Mouse (Mus musculus): ENCODE results near the gene Serpina3g. TPM values are rescaled to one million over a fixed set of nuclear protein-coding genes. Genes with fewer than 3 reads are reported as not detected.

Gene Serpina3g
- total and polyA plus RNA-seq, 3 experiments = 0.19 to 0.24 TPM; not detected in 1

DNA sequence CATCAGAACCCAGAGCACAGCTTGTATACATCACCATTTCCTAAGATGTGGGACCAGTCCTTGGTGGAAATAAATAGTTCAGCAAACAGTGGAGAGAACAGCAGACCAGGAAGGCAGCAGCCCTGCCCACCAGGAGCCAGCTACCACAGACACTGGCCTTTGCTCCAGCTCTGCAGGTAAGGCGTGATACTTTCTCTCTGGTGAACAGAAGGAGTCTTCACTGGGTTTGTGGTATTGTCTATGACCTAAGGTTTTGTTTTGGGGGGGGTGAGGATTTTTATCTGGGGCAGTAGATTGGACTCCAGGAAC is 21.6 kb upstream of the Serpina3g start, which contains the start of gene Serpina3f:
Serpina3f (plus strand) TSS at position 100 of the 309 bp plus-strand sequence.
- no peak within 1 kb of the TSS for H3K9ac ChIP-seq (ENCODE audit: control insufficient read depth, low read depth, low read length, poor library complexity, severe bottlenecking)
- no peak within 1 kb of the TSS for H3K27ac ChIP-seq (ENCODE audit: control insufficient read depth, low read depth, low read length)
- H3K4me1 ChIP-seq (ENCODE audit: control insufficient read depth in 1 of 2, insufficient read depth in 2 of 2, low read length in 2 of 2) = no peaks in the 10 kb centered on the region
- H3K79me2 ChIP-seq (ENCODE audit: control insufficient read depth, insufficient read depth, low read length, poor library complexity) = no peaks in the 10 kb centered on the region
- H3K9me3 ChIP-seq (replicated peaks; ENCODE audit: insufficient read depth, low read length) = no peaks in the 10 kb centered on the region; the same call in 1 of the 2 replicates
- TF ChIP-seq NRF1 (IDR thresholded peaks at IDR 0.05; ENCODE audit: insufficient read depth, low read depth, low read length, poor library complexity, severe bottlenecking) (no peak), CHD2 (IDR thresholded peaks at IDR 0.05; ENCODE audit: low read length) (no peak), MAX (IDR thresholded peaks at IDR 0.05; ENCODE audit: low read length) (no peak), ETS1 (IDR thresholded peaks at IDR 0.05; ENCODE audit: low read depth, low read length) (no peak), MYC (IDR thresholded peaks at IDR 0.05; ENCODE audit: low read depth, low read length) (no peak), MAFK (IDR thresholded peaks at IDR 0.05; ENCODE audit: borderline replicate concordance, low read depth, low read length) (no peak), HCFC1 (IDR thresholded peaks at IDR 0.05; ENCODE audit: low read depth, low read length) (no peak), E2F4 (IDR thresholded peaks at IDR 0.05; ENCODE audit: borderline replicate concordance, low read depth, low read length) (no peak), ZKSCAN1 (IDR thresholded peaks at IDR 0.05; ENCODE audit: low read depth, low read length) (no peak), RCOR1 (IDR thresholded peaks at IDR 0.05; ENCODE audit: low read depth, low read length) (no peak)
- H3K4me3 ChIP-seq (ENCODE audit: control insufficient read depth in 1 of 2, insufficient read depth in 1 of 2, low read depth in 2 of 2, low read length in 2 of 2) = no peak within 1 kb of the TSS
- H3K27me3 ChIP-seq (ENCODE audit: control insufficient read depth in 1 of 2, insufficient read depth in 2 of 2, low read length in 2 of 2) = no peaks in the 10 kb centered on the region
- no peak for DNase-seq (ENCODE audit: low read depth, low spot score)
- H3K36me3 ChIP-seq (ENCODE audit: control insufficient read depth in 1 of 2, insufficient read depth in 2 of 2, low read length in 2 of 2) = no peaks in the 10 kb centered on the region

DNA sequence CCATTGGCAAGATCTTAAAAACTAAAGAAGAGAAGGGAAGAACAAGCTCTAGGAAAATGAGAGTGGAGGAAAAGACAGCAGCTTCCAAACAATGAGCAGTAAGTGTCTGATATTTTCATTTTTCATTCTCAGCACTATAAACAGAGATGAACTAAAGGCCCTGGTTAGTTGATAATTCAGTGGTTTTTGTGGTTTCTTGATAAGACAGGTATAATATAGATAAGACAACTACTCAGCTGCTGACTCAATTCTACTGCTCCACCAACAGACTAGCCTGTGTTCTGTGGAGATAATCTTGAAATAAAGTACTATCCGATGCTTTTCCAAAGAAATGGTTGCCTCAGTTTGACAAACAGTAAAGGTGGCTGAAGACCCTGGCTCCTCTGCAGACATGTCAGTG is 20.8 kb upstream of the Serpina3g start:
- H3K27ac ChIP-seq (ENCODE audit: control insufficient read depth, low read depth, low read length) = no peak overlapping the region
- H3K4me3 ChIP-seq (ENCODE audit: control insufficient read depth in 1 of 2, insufficient read depth in 1 of 2, low read depth in 2 of 2, low read length in 2 of 2) = no peak overlapping the region
- no peaks in the 10 kb centered on the region; the same call in 1 of the 2 replicates for H3K9me3 ChIP-seq (replicated peaks; ENCODE audit: insufficient read depth, low read length)
- TF ChIP-seq ZNF384 (IDR thresholded peaks at IDR 0.05; ENCODE audit: low read depth, low read length) (no peak), SMC3 (IDR thresholded peaks at IDR 0.05; ENCODE audit: low read depth, low read length) (no peak), ETS1 (IDR thresholded peaks at IDR 0.05; ENCODE audit: low read depth, low read length) (no peak)
- H3K27me3 ChIP-seq (ENCODE audit: control insufficient read depth in 1 of 2, insufficient read depth in 2 of 2, low read length in 2 of 2) = no peaks in the 10 kb centered on the region
- no peaks in the 10 kb centered on the region for H3K4me1 ChIP-seq (ENCODE audit: control insufficient read depth in 1 of 2, insufficient read depth in 2 of 2, low read length in 2 of 2)
- no peaks in the 10 kb centered on the region for H3K36me3 ChIP-seq (ENCODE audit: control insufficient read depth in 1 of 2, insufficient read depth in 2 of 2, low read length in 2 of 2)
- no peaks in the 10 kb centered on the region for H3K79me2 ChIP-seq (ENCODE audit: control insufficient read depth, insufficient read depth, low read length, poor library complexity)
- H3K9ac ChIP-seq (ENCODE audit: control insufficient read depth, low read depth, low read length, poor library complexity, severe bottlenecking) = no peak overlapping the region
- no peak for DNase-seq (ENCODE audit: low read depth, low spot score)

GRCm38 (mm10) chr12:104221616-104222015 is 14.4 kb upstream of the Serpina3g start:
- Histone ChIP-seq H3K4me3 (ENCODE audit: control insufficient read depth in 1 of 2, insufficient read depth in 1 of 2, low read depth in 2 of 2, low read length in 2 of 2) (no peak overlapping the region), H3K9ac (ENCODE audit: control insufficient read depth, low read depth, low read length, poor library complexity, severe bottlenecking) (no peak overlapping the region), H3K36me3 (ENCODE audit: control insufficient read depth in 1 of 2, insufficient read depth in 2 of 2, low read length in 2 of 2) (no peaks in the 10 kb centered on the region), H3K27ac (ENCODE audit: control insufficient read depth, low read depth, low read length) (no peak overlapping the region), H3K9me3 (replicated peaks; ENCODE audit: insufficient read depth, low read length) (no peaks in the 10 kb centered on the region), H3K79me2 (ENCODE audit: control insufficient read depth, insufficient read depth, low read length, poor library complexity) (no peaks in the 10 kb centered on the region), H3K27me3 (ENCODE audit: control insufficient read depth in 1 of 2, insufficient read depth in 2 of 2, low read length in 2 of 2) (no peaks in the 10 kb centered on the region), H3K4me1 (ENCODE audit: control insufficient read depth in 1 of 2, insufficient read depth in 2 of 2, low read length in 2 of 2) (no peaks in the 10 kb centered on the region)
- no peak for DNase-seq (ENCODE audit: low read depth, low spot score)
- no peak for TF ChIP-seq MYB (IDR thresholded peaks at IDR 0.05; ENCODE audit: low read depth, low read length)

All from MEL (cell line).